Mouse (Mus musculus) thymus, adult 2 months (tissue): ENCODE results near the gene Slc38a10.

Source experiments
- CTCF ChIP-seq: fragments of 200-500 bp; IDR thresholded peaks from 2 replicates; pipeline ENCODE4 v1.5.1; 2012; ENCODE audit warnings: mild to moderate bottlenecking, control low read depth, low read length, moderate library complexity, borderline replicate concordance; ENCODE audit not compliant: control insufficient read depth, poor library complexity, insufficient read depth; ENCODE audit errors: extremely low read depth
- POLR2A ChIP-seq: fragments of 200-500 bp; IDR thresholded peaks from 2 replicates; pipeline ENCODE4 v1.6.1; 2012; ENCODE audit warnings: mild to moderate bottlenecking, low read length, control low read depth, moderate library complexity; ENCODE audit not compliant: control insufficient read depth, poor library complexity, insufficient read depth; ENCODE audit errors: extremely low read depth

- TF ChIP-seq CTCF (no peak), POLR2A (no peak)
These were observed 7.7 kb upstream of the Slc38a10 start for GRCm38 (mm10) chr11:120158828-120159227.
